Mouse (Mus musculus) ES-Bruce4 (cell line): ENCODE results near the gene Alpk3. TPM values are rescaled to one million over a fixed set of nuclear protein-coding genes. Genes with fewer than 3 reads are reported as not detected.
"Not testable (repeated sequence)": the region's sequence is repeated elsewhere in the genome, so short reads cannot be mapped to it uniquely, and the experiment has no call there.

Experiments used
- H3K27ac ChIP-seq: 2 replicates; pipeline ENCODE4 v1.5.1; 2012; ENCODE audit warnings: low read length, inconsistent platforms; ENCODE audit not compliant: insufficient read depth
- H3K27me3 ChIP-seq: 2 replicates; pipeline ENCODE4 v1.6.1; 2012; ENCODE audit warnings: mild to moderate bottlenecking, low read length, inconsistent platforms; ENCODE audit not compliant: control insufficient read depth, poor library complexity, insufficient read depth, severe bottlenecking
- H3K36me3 ChIP-seq: 2 replicates; pipeline ENCODE4 v1.6.1; 2012; ENCODE audit warnings: inconsistent platforms, mild to moderate bottlenecking, low read length, moderate library complexity; ENCODE audit not compliant: control insufficient read depth, poor library complexity, insufficient read depth, severe bottlenecking
- H3K4me1 ChIP-seq: one replicate; pipeline ENCODE4 v1.8.1; 2011; ENCODE audit warnings: low read length; ENCODE audit not compliant: control insufficient read depth, insufficient read depth
- H3K4me3 ChIP-seq: 2 replicates; pipeline ENCODE4 v1.5.1; 2011; ENCODE audit warnings: low read depth, mild to moderate bottlenecking, low read length
- H3K9ac ChIP-seq: 2 replicates; pipeline ENCODE4 v1.6.1; 2012; ENCODE audit warnings: low read depth, mild to moderate bottlenecking, inconsistent platforms; ENCODE audit not compliant: poor library complexity, severe bottlenecking
- H3K9me3 ChIP-seq: replicated peaks from 2 replicates; pipeline ENCODE4 v1.6.1; 2012; ENCODE audit warnings: mild to moderate bottlenecking, low read length, inconsistent platforms; ENCODE audit not compliant: control insufficient read depth, poor library complexity, insufficient read depth, severe bottlenecking
- CTCF ChIP-seq: IDR thresholded peaks from one replicate; pipeline ENCODE4 v1.8.1; 2011; ENCODE audit warnings: low read depth, low read length
- EP300 ChIP-seq: IDR thresholded peaks from 2 replicates; pipeline ENCODE4 v1.6.1; 2011; ENCODE audit warnings: low read depth, low read length; ENCODE audit not compliant: insufficient read depth
- POLR2A ChIP-seq: IDR thresholded peaks from one replicate; pipeline ENCODE4 v1.8.1; 2011; ENCODE audit warnings: low read length; ENCODE audit not compliant: insufficient read depth
- polyA plus RNA-seq: library from polyadenylated mRNA; stranded (reverse); fragments of >200 nt; gene quantifications from 2 replicates; pipeline ENCODE4 v1.2.4, GENCODE M21; 2011; ENCODE audit warnings: low read depth; ENCODE audit not compliant: missing spikeins, insufficient read depth, insufficient read length

Gene Alpk3
- polyA plus RNA-seq, 1 experiment = 3.1 TPM

DNA sequence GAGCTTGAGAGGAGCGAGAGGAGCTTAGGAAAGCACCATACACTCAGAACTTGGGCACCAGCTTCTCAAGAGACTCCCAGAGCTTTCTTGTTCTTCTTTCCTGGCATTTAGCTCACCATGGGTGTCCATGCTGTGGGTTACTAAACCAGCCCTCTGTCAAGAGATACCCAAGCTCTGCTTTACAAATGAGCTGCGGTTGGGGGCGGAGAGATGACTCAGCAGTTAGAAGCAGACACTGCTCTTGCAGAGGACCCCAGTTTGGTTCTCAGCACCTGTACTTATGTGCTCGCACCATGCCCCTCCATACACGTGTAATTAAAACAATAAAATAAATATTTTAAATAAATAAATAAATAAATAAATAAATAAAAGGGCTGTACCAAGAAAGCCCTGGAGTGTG, 79.9 kb downstream of the Alpk3 start:
- no peaks in the 10 kb centered on the region for H3K27me3 ChIP-seq
- TF ChIP-seq EP300 (0 out of 2 replicates have a peak, but pooled peaks have one; percentile 57), CTCF (no peak), POLR2A (no peak)
- H3K4me1 ChIP-seq = peaks cover 13% of the 10 kb centered on the region
- no peaks in the 10 kb centered on the region for H3K36me3 ChIP-seq
- no peaks in the 10 kb centered on the region for H3K9me3 ChIP-seq
- H3K9ac ChIP-seq = peak overlapping the region; percentile 30
- peak overlapping the region; percentile 61 for H3K27ac ChIP-seq
- H3K4me3 ChIP-seq = peak overlapping the region; percentile 46

DNA sequence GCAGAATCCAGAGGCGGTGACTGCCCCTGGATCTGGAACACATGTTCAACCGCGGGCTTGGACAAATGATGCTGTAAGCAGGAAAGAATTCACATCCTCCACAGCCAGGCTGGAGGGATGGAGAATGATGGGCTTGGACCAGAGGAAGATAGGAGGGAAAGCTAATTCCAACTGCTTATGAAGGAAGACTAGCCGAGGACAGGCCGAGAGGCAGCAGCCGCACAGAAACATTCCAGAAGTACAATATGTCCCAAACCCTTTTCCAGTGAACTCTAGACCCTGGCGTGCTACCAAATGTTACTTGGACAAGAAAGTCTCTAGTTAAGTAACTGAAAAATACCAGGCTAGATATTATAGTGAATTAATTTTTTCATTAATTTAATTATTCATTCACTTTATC, 81.7 kb downstream of the Alpk3 start:
- H3K27me3 ChIP-seq = no peaks in the 10 kb centered on the region
- H3K27ac ChIP-seq = no peak overlapping the region
- H3K4me1 ChIP-seq = peaks cover 7% of the 10 kb centered on the region
- H3K4me3 ChIP-seq = no peak overlapping the region
- H3K9me3 ChIP-seq = no peaks in the 10 kb centered on the region
- no peaks in the 10 kb centered on the region for H3K36me3 ChIP-seq
- no peak for TF ChIP-seq CTCF
- TF ChIP-seq EP300 = no peak
- TF ChIP-seq POLR2A = no peak
- no peak overlapping the region for H3K9ac ChIP-seq

DNA sequence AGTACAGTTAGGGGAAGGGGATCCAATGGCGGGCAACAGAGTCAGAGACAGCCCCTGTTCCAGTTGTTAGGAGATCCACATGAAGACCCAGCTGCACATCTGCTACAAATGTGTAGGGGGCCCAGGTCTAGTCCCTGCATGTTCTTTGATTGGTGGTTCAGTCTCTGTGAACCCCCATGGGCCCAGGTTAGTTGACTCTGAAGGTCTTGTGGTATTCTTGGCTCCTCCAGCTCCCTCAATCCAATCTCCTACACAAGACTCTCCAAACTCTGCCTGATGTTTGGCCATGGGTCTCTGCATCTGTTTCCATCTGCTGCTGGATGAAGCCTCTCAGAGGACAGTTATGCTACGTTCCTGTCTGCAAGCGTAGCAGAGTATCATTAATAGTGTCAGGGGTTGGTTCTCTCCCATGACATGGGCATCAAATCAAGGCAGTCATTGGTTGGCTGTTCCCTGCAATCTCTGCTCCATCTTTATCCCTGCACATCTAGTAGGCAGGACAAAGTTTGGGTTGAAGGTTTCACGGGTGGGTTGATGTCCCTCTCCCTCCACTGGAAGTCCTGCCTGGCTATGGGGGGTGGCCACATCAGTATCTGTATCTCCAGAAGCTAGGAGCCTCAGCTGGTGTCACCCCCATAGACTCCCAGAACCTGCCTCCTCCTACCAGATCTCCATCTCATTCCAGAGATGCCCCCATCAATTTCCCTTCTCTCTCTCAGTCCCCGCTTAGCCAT, 82.4 kb downstream of the Alpk3 start:
- no peak overlapping the region for H3K9ac ChIP-seq
- no peaks in the 10 kb centered on the region for H3K9me3 ChIP-seq
- no peak overlapping the region for H3K27ac ChIP-seq
- no peak overlapping the region for H3K4me3 ChIP-seq
- no peak for TF ChIP-seq EP300
- no peak for TF ChIP-seq POLR2A
- no peak for TF ChIP-seq CTCF
- no peaks in the 10 kb centered on the region for H3K36me3 ChIP-seq
- peaks cover 7% of the 10 kb centered on the region for H3K4me1 ChIP-seq
- no peaks in the 10 kb centered on the region for H3K27me3 ChIP-seq

DNA sequence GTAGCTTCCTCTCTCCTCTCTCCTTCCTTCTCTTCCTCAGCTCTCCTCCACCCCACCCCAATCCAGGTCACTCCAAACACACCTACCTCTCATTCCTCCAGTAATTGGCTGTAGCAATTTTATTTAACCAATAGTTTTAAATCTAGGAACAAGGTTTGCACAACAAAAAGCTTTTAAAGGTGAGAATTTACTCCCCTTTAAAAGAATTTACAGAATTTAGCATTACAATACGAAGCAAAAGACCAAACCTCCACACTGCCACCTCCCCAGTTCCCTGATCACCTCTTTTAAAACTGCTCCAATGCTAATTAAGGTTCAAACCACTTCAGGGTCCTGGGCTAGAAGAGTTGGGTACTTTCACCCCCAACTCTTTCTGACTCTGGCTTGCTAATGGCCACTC, 84.1 kb downstream of the Alpk3 start:
- Histone ChIP-seq H3K9me3 (no peaks in the 10 kb centered on the region), H3K9ac (peak overlapping the region; percentile 19; the same call in 1 of the 2 replicates), H3K4me1 (peaks cover 7% of the 10 kb centered on the region), H3K4me3 (peak overlapping the region; percentile 64), H3K36me3 (no peaks in the 10 kb centered on the region), H3K27me3 (no peaks in the 10 kb centered on the region), H3K27ac (peak overlapping the region; percentile 90)
- TF ChIP-seq CTCF = no peak
- 0 out of 2 replicates have a peak, but pooled peaks have one; percentile 13 for TF ChIP-seq EP300
- no peak for TF ChIP-seq POLR2A

- H3K4me3 ChIP-seq = peak overlapping the region; percentile 54
Observed at GRCm38 (mm10) chr7:81143056-81143455, 85.7 kb downstream of the Alpk3 start.

DNA sequence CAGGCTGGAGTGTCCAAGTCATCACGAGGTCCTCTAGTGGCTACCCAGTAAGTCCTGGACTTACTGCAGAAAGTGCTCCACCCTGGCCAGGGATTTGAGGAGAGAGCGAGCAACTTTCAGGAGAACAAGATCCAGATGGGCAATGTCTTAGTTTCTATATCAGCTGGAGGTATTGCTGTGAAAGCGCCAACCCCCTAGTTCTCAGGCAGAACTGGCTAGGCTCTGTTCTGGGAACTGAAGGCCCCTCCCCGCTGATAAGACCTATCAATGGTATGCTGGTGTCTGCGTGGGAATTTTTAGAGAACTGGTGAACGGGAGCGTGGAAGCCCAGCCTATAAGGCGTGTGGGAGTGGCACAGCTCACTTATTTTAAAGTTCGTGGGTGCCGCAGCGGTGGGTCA, 92.4 kb downstream of the Alpk3 start:
- no peak for TF ChIP-seq EP300
- Histone ChIP-seq H3K4me1 (no peaks in the 10 kb centered on the region), H3K4me3 (peak overlapping the region; percentile 52), H3K27ac (no peak overlapping the region), H3K9me3 (peaks cover 4% of the 10 kb centered on the region; the same call in 1 of the 2 replicates), H3K27me3 (no peaks in the 10 kb centered on the region), H3K36me3 (no peaks in the 10 kb centered on the region), H3K9ac (no peak overlapping the region)

More at GRCm38 (mm10) chr7:81143056-81143455, 85.7 kb downstream of the Alpk3 start:
- not testable (repeated sequence) for H3K27ac ChIP-seq, H3K9me3 ChIP-seq, H3K4me1 ChIP-seq, H3K27me3 ChIP-seq, H3K9ac ChIP-seq, H3K36me3 ChIP-seq
